Mouse (Mus musculus) frontal cortex, postnatal 14 days (tissue): ENCODE measurements around the gene Tecta.

Experiments used
- DNase-seq, 2 experiments: peaks; one replicate each; pipeline ENCODE4 v3.0.0; 2022; ENCODE audit warnings: low spot score in 2 of 2

Gene Tecta

DNA sequence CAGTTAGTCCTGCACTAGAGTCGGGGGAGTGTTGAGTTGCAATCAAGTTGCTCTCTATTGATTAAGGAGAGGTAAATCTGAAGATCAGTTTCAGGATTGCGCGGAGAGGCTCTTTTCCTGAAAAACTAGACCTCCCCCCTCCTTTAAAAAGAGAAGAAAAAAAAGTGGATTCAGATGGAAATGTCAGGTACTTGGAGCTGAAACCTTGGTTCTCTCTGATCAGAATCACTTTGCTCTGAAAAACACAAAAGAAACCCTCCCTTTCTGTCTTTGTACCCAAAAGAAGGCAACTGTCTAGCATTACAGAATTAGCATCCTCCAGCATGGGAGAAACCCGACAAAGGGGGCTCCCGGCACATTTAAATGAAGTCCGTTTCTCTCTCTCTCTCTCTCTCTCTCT is at the start of gene Tecta:
Gene Tecta, minus strand, starts transcription at position 101 of the 400 bp plus-strand sequence.
- DNase-seq = no peak

DNA sequence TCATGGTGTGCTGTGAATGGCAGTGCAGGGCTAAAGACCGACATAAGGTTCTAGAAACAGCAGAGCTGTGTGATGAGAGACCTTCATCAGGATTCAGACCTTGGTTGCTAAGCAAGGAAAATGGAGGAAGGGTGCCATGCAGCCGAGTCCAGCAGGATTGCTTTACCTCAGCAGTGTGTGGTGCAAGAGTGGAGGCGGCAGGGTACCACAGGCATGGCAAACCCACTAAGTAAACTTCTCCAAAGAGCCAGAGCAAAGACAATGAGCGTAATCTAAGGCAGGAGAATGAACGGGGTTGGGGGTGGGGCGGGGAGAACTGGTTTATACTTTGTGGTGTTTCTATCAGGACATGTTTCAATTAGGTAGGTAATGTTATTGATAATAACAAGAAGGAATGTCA is 49.3 kb upstream of the Tecta start:
- no peak for DNase-seq

DNA sequence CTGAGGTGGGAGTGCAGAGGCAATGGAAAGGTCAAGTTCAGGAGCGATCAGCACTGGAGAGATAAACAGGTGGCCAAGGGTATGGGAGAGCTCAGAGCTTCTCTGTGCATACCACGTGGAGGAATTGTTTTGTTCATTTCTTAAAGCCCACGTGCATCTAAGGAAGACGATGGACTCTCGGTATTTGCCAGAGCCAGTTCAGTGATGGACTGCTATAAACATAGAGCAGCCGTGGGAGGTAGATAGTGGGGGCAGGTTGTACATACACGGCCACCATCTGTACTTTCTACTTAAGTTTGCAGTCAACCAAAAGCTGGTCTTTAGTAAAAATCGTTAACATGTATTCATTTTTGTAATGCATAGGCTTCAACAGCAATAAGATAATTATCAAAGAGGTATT is 42.4 kb upstream of the Tecta start:
- DNase-seq = no peak

DNA sequence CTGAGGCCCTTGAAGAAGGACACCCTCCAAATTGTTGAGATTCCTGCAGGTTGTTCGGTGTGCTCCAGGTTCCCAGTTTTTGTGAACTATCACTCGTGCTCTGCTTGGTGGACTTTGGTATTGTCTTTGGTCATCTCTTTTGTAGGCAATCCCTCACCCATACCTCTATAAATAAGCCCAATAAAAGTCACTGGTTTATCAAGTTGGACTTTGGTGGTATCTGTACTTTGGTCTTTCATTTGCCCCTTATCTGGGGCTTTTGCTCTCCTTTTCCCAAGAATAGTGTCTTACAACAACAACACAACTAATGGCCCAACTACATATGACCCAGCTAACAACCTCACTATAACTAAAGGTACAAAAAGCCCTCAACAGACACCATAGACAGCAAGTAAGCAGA is 41.5 kb upstream of the Tecta start:
- no peak for DNase-seq

DNA sequence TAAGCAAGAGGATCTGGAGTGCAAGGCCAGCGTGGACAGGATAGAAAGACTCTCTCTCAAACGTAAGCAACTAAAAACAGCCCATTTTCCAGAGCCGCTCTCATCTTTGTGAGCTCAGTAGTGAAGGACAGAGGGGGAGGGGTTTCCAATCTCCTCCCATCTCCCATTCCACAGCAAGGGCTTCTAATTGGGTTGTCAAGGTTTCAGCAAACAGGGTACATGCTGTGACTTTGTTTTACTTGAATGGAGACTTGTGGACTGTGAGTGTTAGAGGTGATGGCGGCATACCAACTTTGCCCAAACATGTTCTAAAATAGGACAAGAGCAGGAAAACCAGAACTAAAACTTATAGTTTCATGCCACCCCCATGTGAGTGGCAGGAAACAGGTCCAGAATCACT is 39.7 kb upstream of the Tecta start:
- DNase-seq = no peak

DNA sequence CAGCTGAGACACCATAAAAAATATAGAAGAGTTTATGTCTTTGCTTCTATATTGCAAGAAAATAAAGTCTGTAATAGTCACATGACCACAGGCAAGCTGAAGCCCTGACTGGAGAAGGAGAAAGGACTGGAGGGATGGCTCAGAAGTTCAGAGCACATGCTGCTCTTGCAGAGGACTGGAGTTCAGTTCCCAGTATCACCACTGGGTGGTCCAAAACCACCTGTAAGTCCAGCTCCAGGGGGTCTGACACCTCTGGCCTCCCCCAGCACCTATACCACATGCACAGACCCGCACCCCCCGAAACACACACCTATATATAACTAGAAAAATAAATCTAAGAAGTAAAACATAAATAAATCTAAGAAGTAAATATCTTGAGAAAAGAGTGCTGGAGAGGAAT is 32.4 kb upstream of the Tecta start:
- no peak for DNase-seq

DNA sequence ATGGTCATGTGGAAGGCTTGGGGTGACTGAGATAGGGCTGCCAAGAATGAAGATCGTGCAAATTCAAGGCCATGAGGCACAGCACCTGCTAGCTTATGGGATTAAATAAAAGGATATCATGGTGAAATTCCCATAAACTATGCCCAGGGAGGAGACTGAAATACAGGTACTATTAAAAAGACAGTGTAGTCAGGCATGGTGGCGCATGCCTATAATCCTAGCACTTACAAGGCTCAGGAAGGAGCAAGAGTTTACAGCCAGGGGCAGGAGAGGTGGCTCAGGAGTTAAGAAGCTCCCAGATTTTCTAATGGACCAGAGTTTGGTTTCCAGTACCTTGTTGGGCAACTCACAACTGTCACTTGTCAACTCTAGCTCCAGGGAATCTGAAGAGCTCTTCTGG is 31.9 kb upstream of the Tecta start:
- no peak for DNase-seq

DNA sequence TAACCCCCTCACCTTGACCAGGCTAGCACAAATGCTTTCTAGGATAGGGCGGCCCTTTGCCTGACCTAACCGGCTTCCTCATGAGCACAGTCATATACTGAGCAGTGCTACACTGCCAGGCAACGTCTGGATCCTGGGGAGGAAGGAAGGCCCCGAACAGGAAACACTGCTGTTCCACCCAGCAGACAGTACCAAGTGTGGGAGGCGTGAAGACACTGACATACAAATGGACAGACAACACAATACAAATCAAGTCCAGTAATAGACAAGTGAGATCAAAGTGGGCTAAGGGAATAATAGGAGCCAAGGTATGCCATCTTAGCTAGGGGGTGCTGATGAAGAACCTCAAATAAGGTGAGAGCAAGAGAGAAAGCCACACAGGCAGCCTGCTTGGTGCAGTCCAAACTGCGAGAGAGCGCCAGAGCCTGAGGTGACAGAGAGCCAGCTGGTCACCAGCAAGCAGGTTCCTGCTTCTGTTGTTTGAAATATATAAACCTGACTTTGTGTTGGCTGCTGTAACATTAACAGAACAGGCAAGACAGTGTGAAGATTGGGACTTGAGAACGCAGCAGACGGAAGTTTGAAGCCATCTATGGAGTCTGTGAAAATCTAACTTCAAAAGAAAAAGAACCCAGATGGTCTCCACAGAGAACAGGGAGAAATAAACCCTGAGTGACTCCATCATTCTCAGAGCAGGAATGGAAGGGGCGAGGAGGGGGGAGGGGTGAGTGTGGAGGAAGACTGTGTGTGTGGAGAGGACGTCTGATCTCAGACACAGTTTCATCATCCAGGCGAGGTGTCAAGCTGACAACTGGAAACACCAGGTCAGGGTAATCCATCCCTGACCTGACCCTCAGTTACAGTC is 28.6 kb upstream of the Tecta start:
- no peak for DNase-seq

DNA sequence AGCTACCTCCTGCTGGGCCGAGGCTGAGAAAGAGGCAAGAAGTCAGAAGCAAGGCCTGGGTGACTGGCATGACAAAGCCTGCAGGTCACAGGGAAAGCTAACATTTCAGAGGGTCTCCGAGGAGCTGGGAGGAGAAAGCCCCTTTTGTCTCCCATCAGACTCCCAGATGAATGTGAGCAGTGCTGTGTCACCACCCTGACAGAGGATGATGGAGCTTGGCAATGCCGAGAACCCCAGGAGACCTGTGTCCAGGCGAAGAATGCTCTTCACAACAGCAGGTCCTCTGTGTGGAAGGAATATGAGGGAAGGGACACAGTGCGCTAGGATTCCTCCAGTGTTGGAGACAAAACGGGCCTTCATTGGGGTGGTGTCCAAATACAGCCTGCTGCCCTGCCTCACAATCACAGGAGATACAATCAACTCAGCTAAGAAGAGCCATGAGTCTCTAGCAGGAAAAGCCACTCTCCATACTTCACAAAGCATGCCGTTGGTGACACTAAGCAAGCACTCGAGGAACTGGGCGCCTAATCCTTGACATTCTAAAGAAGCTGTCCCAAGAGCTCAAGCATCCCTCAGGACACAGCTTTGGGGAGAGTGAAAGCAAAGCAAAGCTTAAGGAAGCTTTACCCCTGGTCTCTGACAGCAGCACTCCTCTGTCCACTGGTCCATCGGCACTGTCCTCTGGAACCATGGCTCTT is 27.1 kb upstream of the Tecta start:
- DNase-seq = no peak

DNA sequence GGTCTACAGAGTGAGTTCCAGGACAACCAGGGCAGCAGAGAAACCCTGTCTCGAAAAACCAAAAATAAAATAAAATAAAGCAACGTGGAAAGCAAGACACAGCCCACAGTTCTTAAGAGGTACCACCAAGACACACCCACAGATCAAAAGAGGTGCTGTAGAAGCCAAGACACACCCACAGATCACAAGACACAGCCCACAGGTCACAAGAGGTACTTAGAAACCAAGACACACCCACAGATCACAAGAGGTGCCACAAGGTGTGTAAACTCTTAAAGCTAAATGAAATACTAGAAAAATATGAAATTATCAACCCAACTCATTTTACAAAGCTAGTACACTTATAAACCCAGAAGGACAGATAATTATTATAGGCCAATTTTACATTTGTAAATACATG is 23.9 kb upstream of the Tecta start:
- DNase-seq = no peak

DNA sequence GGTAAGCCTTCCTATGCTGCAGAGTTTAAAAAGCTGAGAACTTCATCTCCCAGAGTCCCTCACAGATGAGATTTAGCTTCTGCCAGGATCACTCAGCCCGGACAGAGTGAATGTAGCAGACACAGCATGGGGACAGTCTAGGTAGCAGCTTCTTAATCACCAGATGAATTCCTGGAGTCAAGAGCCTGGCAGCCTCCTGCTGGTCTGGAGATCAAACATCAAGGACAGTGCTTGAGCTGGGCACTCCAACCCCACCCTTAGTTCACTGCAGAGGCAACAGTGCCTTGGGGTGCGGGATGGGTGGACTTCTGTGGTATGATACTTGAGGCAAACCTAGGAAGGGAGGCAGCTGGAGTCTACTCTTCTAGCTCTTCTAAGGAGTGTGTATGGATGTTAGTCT is 20.0 kb upstream of the Tecta start:
- DNase-seq = no peak

DNA sequence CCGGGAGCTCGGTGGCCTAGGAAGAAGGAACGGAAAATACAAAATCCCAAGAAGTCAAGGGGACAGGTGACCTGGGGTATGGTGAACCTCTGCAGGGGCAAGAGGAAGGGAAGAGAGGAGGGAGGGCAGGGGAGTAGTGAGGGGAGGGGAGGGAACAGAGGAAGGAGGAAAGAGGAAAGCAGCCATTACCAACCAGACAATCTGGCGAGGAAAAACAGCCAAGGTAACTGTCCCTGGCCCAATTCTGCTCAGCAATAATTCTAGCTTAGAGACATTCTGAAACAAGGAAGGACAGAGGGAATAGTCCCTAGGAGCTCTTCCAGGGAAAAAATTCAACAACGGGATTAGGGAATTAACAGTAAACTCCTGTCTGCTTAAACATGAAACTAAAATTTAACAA is 19.1 kb upstream of the Tecta start:
- no peak for DNase-seq

DNA sequence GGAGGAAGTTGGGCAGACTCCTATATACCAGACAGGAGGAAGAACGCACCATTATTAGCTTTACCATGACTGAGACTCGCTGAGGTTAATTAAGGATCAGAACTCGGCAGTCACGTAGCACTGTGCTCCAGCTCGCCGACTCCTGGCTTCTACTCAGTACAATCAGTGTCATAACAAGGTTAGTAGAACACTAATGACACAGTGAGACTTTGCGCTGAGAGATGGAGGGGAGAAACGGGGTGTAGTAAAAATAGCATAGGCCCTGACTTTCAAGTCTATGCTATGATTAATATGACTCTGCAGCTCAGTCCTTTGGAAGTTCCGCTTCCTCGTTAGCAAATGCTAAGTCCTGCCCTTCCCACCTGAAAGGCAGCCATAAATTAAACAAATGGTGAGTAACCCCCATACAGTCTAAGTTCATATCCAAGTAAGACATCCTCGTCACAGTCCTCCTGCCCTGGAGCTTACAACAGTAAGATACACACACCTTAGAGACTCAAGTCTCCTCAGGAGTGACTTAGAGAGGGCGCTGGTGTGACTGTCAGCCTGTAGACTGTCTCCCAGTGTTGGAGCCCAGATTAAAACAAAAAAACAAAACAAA is 17.7 kb upstream of the Tecta start:
- DNase-seq = no peak

DNA sequence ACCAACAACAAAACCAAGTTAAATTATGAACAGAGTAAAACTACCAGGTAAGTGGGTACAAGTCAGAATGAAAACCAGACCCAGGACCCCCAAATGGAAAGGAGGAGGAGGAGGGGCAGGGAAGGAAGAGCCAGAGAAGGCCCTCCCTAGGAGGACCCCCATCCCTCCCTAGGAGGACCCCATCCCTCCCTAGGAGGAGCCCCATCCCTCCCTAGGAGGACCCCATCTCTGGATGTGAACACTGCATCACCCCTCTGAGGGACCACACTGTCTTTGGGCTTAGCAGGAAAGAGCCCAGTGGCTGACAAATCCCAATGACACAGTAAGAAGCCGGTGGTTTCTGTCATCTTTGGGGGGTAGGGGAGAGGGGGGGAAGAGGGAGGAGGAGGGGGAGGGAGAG is 15.5 kb upstream of the Tecta start:
- DNase-seq = no peak

DNA sequence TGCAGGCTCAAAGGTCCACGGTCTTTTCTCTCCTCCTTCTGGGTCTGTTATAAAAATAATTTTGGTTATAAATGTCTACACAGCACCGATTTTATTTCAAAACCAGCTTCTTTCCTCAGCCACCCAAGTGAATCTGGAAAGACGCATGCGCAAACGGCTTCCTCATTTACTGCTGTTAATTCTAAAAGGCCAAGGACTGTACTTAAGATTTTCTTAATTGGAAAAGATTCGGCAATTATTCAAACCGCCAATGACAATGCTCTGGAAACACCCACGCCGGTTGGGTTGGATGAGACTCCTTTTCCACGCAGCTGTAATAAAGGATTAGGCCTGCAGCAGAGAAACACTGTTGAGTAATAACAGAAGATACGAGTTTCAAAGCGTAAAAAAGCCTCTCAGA is 13.6 kb upstream of the Tecta start:
- DNase-seq = no peak

DNA sequence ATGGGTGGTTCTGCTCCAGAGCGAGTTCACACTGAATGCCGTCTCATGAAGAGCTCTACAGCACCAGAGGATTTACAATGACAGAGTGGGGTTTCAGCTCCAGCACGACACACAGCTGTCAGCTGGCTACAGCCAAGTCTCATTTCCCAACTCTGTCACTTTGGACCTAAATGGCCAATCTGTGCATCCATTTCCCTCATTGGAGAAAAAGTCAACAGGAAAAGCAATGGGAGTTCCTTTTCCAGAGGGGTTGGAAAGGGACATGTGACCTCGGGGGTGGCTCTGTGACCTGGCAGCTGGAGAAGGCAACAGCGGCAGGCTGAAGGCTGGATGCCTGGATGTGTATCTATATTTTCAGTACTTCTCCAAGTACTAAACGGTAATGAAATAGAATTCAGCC is 11.6 kb upstream of the Tecta start:
- DNase-seq = no peak

DNA sequence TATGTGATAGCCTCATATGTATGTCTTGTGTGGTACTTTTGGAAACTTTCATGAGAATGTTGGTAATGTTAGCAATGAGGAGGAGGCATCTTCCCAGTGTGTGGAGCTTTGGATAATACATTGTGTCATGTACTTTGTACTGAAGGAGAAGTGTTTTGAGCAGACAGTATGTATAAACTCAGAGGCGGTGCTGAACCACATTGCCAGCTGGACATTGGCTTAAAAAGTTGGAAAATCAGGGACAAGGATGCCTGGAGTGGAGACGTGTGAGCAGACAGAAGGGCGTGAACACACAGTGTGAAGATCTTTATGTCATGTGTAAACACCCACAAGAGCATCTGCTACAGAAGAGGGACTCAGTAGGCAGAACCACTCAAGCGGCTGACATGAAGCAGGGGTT is 6.0 kb upstream of the Tecta start:
- DNase-seq = no peak

DNA sequence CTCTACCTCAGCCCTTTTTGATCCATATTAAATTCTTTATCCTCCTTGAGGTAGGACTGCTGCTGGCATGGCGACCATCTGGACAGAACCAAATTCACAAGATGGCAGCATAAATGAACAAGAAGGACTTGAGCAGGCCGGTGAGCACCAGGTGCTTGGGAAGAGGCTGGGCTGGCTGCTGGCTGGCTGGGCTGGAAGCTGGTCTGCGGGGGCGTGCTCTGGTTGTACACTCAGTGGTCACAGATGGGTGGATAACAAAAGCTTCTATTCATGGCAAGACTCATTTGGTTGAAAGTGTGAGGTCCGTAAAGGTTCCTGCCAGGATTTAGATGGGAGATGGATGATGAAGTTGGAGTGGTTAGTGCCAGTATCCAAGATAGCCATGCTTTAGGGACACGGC is 1.8 kb upstream of the Tecta start:
- no peak for DNase-seq

DNA sequence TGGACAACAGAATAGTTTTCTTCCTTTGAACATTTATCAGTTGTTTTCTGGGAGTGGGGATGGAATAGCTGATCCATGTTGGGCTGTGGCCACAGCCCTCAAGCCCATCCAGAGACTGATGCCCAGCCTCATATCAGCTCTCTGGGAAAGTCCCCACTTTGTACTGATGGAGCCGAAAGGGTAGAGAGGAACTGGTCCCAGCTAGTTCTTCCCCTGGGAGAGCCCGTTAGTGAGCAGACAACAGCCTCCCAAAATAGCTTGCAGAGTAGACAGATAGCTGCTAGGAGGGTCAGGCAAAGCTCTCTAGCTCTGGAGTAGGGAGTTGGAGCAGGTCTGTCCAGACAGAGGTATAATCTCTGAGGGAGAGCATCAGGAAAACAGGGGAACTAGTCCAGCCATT is 3.6 kb downstream of the Tecta start:
- no peak for DNase-seq

DNA sequence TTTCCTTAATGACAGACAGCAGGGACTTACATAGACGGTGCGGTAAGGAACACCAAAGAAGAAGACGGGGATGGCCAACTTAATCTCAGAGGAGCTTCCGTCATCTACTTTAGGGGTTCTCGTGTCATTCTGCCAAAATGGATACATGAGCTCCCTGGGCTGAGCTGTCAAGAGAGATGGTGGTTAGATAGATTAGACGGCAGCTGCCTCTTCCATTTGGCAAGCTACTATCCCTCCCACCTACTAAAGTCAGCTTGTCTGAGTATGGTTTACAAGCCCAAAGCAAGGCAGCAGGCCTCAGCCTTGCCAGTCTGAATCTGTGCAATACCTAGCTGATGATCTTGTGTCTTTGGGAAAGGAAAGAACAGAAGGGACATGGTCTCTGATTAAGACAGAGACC is 4.8 kb downstream of the Tecta start:
- DNase-seq = no peak

DNA sequence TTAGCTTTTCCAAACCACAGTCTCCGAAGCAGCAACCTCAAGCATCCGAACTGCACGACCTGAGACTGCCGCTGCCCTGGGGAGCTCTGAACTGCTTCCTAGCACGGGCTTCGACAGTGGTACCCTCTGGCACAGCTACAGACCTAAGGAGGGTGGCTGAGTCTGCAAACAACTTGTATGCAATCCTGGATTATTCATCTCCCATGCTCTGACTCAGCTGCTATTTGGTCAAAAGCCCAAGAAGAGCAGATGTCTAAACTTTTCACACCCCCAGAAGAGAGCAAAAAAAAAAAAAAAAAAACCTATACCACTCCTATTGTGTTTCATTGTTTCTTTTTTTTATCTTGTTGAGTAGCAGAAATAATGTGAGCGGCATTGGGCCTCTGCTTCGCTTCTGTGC is 5.4 kb downstream of the Tecta start:
- DNase-seq = no peak

DNA sequence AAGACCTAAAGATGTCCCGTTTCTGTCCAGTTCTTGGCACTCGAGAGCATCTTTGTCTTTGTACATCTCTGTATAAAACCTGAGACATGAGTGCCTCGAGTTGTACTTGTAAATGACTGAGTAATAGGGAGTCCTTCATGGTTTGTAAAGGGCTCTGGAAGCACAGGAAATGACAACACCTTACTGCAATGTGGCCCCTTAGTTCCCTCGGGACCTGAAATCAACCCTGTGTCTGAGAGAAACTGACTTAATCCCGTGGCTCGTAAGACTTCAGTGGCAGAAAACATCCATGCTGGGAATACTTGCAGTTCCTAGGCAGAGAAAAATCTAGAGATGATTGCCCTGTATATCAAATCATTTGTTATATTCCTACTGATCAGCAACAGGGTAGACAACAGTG is 6.8 kb downstream of the Tecta start:
- no peak for DNase-seq

DNA sequence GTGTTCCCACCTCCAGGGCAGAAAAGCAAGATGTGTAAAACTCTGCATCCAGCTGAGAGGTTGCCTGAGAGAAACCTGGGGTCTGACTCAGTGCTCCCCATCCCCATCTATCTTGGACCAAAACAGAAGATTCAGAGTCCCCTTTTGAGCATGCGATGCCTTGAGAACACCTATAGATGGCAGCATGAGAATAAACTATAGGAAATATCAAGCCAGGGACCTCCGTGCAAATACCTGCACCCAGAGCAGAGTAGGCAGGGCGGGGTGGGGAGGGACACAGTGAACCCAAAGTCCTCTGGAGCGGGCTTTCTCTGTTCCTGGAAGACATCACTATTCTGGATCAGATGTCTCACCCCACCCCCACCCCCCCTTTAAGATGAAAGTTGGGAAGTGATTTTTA is 11.2 kb downstream of the Tecta start:
- DNase-seq = no peak
